Mouse (Mus musculus): ENCODE data around the gene Hook2.

Hook2 gene

GRCm38 (mm10) chr8:84973079-84973478, 17.3 kb upstream of the Hook2 start:
- DNase-seq (ENCODE audit: low spot score in 2 of 2), result no peak

GRCm38 (mm10) chr8:84973803-84974542, 16.4 kb upstream of the Hook2 start:
- peak; percentile 65 to 68 for DNase-seq (ENCODE audit: low spot score in 2 of 2)

GRCm38 (mm10) chr8:84974543-84975142, 15.8 kb upstream of the Hook2 start:
- no peak for DNase-seq (ENCODE audit: low spot score in 2 of 2)

GRCm38 (mm10) chr8:84975434-84975833, 15.0 kb upstream of the Hook2 start:
- peak; percentile 72 to 76 for DNase-seq (ENCODE audit: low spot score in 2 of 2)

- DNase-seq (ENCODE audit: low spot score in 2 of 2), result peak; percentile 96 to 97
Observed at GRCm38 (mm10) chr8:84976031-84976762, 14.2 kb upstream of the Hook2 start.

- peak in 1 of 2 experiments; percentile 45 for DNase-seq (ENCODE audit: low spot score in 2 of 2)
Observed at GRCm38 (mm10) chr8:84976763-84977434, 13.5 kb upstream of the Hook2 start.

GRCm38 (mm10) chr8:84977435-84978247, 12.8 kb upstream of the Hook2 start:
- peak; percentile 79 to 83 for DNase-seq (ENCODE audit: low spot score in 2 of 2)

GRCm38 (mm10) chr8:84978248-84978940, 12.0 kb upstream of the Hook2 start, which contains the start of gene Junb:
Junb (minus strand) TSS chr8:84978718.
- peak; percentile 96 to 97 for DNase-seq (ENCODE audit: low spot score in 2 of 2)

- DNase-seq (ENCODE audit: low spot score in 2 of 2), result peak; percentile 95
Observed at GRCm38 (mm10) chr8:84979599-84980421, 10.6 kb upstream of the Hook2 start.

GRCm38 (mm10) chr8:84980622-84981358, 9.6 kb upstream of the Hook2 start:
- DNase-seq (ENCODE audit: low spot score in 2 of 2), result peak; percentile 83 to 88

- DNase-seq (ENCODE audit: low spot score in 2 of 2), result peak; percentile 46 to 48
Observed at GRCm38 (mm10) chr8:84981644-84982498, 8.5 kb upstream of the Hook2 start.

GRCm38 (mm10) chr8:84982499-84983011, 7.8 kb upstream of the Hook2 start:
- no peak for DNase-seq (ENCODE audit: low spot score in 2 of 2)

- peak in 1 of 2 experiments; percentile 55 for DNase-seq (ENCODE audit: low spot score in 2 of 2)
Observed at GRCm38 (mm10) chr8:84984294-84985048, 5.9 kb upstream of the Hook2 start.

- no peak for DNase-seq (ENCODE audit: low spot score in 2 of 2)
Observed at GRCm38 (mm10) chr8:84985049-84985683, 5.2 kb upstream of the Hook2 start.

- DNase-seq (ENCODE audit: low spot score in 2 of 2), result peak; percentile 96
Observed at GRCm38 (mm10) chr8:84985684-84986378, 4.6 kb upstream of the Hook2 start.

Data from right cerebral cortex, postnatal 10 days (tissue).